Mouse (Mus musculus) intestine, embryonic 14.5 days (tissue): ENCODE data around the gene Rtl8a. TPM values are rescaled to one million over a fixed set of nuclear protein-coding genes. Genes with fewer than 3 reads are reported as not detected.
"Not testable (repeated sequence)": the region's sequence is repeated elsewhere in the genome, so short reads cannot be mapped to it uniquely, and the experiment has no call there.

Experiments
- ATAC-seq: fragments of 200-750 bp; cut with Nextera tagmentation; replicated peaks from 2 replicates; pipeline ENCODE4 v1.8.0; 2017; ENCODE audit warnings: low read depth, moderate number of reproducible peaks, moderate TSS enrichment, moderate library complexity; ENCODE audit not compliant: low FRiP score, low TSS enrichment
- DNase-seq: peaks from one replicate; pipeline ENCODE4 v3.0.0-alpha.2; 2018; ENCODE audit warnings: low spot score
- H3K27ac ChIP-seq: fragments of 300-500 bp; sonication (generic); 2 replicates; pipeline ENCODE4 v1.5.1; 2014; ENCODE audit warnings: low read depth, mild to moderate bottlenecking, control low read depth
- H3K27me3 ChIP-seq: fragments of 300-500 bp; sonication (generic); replicated peaks from 2 replicates; pipeline ENCODE4 v1.6.1; 2014; ENCODE audit warnings: low read length, control low read depth; ENCODE audit not compliant: control insufficient read depth, insufficient read depth
- H3K36me3 ChIP-seq: fragments of 300-500 bp; sonication (generic); 2 replicates; pipeline ENCODE4 v1.6.1; 2014; ENCODE audit warnings: low read length, control low read depth; ENCODE audit not compliant: control insufficient read depth, insufficient read depth
- H3K4me1 ChIP-seq: fragments of 300-500 bp; sonication (generic); replicated peaks from 2 replicates; pipeline ENCODE4 v1.6.1; 2014; ENCODE audit warnings: low read length, control low read depth, mixed read lengths; ENCODE audit not compliant: control insufficient read depth, insufficient read depth
- H3K4me2 ChIP-seq: fragments of 300-500 bp; sonication (generic); 2 replicates; pipeline ENCODE4 v1.6.1; 2014; ENCODE audit warnings: low read length
- H3K4me3 ChIP-seq: fragments of 300-500 bp; sonication (generic); 2 replicates; pipeline ENCODE4 v1.5.1; 2014; ENCODE audit warnings: low read depth, low read length, control low read depth, mixed read lengths
- H3K9ac ChIP-seq: fragments of 300-500 bp; sonication (generic); 2 replicates; pipeline ENCODE4 v1.6.1; 2014; ENCODE audit warnings: mild to moderate bottlenecking, low read length
- H3K9me3 ChIP-seq: fragments of 300-500 bp; sonication (generic); 2 replicates; pipeline ENCODE4 v1.6.1; 2016; ENCODE audit warnings: low read length, control low read depth; ENCODE audit not compliant: control insufficient read depth
- WGBS: fragments of 180-500 bp; shearing (Covaris S2); extraction: QIAGEN DNeasy Blood & Tissue Kit; methylation state at CpG from one replicate; pipeline ENCODE4 v1.1.7; 2014; 5-methylcytosine and 5-hydroxymethylcytosine counted together
- polyA plus RNA-seq: library from polyadenylated mRNA; unstranded; fragments of >200 nt; fragmentation: Nextera tagmentation; extraction: Ambion mirVana; gene quantifications from 2 replicates; pipeline ENCODE4 v1.2.1, GENCODE M21; 2014

Gene Rtl8a
- polyA plus RNA-seq, 1 experiment from 2014 or later, result 58.0 TPM

DNA sequence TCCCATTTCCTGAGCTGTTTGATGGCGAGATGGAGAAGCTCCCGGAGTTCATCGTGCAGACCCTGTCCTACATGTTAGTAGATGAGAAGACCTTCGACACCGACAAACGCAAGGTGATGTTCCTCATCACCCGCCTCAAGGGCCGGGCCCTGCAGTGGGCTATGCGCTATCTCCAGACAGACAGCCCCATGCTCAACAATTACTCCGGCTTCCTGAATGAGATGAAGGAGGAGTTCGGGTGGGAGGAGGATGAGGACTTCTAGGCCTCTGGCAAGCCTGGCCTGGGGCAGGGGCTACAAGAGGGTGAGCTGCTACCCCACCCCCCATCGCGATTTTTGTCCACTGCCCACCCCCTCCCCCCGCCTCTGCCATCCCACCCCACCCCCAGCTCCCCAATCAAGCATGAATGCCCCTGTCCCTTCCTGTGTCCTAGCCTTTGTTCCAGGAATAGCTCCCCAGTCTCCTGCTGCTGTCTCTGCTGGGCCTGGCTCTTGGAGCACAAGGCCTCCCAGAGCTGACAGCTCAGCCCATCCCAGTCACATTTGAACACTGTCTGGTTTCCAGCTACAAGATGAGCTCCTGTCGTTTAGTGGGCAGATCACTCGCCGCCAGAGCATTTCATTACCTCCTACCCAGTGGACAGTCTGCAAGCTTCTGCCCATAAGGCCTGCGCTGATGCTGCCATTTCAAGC is 35.2 kb downstream of the Rtl8a start:
- peak overlapping the region; percentile 41 for H3K4me3 ChIP-seq
- peak overlapping the region; percentile 52 for H3K4me2 ChIP-seq
- no peak overlapping the region for H3K27ac ChIP-seq
- no peaks in the 10 kb centered on the region for H3K4me1 ChIP-seq
- H3K27me3 ChIP-seq, result no peaks in the 10 kb centered on the region
- DNase-seq (peak; percentile 61), ATAC-seq (no peak)
- H3K36me3 ChIP-seq, result no peaks in the 10 kb centered on the region
- no peaks in the 10 kb centered on the region for H3K9me3 ChIP-seq
- 21% methylated on average over 18 of the region's 18 CpGs for WGBS
- H3K9ac ChIP-seq, result peak overlapping the region; percentile 47

DNA sequence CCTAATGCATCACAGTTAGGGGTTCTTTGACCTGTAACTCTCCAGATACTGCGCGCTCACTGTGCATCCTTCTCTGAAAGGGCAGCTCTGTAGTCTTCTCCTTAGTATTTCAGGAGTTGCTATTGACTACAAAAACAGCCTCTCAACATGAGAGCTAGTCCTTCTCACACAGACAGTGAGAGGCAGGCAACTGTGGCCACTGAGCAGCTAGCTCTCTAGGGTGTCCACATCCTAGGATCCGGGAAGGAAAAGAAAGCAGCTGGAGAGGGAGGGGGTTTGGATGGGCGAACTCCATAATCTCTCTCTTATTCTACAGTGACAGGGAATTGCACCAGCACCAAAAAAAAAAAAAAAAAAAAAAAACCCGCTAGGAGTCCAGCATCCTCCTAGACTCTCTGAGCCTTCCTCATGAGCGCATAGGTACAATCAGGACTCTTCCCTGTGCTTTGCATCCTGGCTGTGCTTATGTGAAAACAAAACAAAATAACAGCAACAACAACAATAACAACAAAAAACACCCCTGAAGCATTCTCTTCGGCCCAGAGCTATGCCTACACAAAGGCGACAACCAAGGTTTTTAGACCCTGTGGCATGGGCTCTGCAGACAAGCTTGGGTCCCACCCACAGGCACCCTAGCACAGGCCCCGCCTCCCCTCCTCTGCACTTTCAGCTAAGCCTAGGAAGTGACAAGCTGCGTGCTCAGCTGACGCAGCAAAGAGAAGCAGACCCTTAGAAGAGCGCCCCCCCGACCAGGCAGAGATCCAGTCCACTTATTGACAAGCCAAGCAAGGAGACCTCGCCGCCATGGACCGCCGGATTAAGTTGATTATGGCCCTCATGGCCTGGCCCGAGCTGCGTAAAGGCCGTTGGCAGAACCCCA is 36.0 kb downstream of the Rtl8a start, which contains the start of gene Rtl8c:
Gene Rtl8c, plus strand, starts transcription at position 791 of the 880 bp plus-strand sequence.
- Histone ChIP-seq H3K9me3 (no peaks in the 10 kb centered on the region), H3K4me1 (no peaks in the 10 kb centered on the region), H3K4me3 (peak within 1 kb of the TSS; percentile 41), H3K27ac (no peak within 1 kb of the TSS), H3K36me3 (no peaks in the 10 kb centered on the region), H3K4me2 (peak within 1 kb of the TSS; percentile 52), H3K27me3 (no peaks in the 10 kb centered on the region), H3K9ac (peak within 1 kb of the TSS; percentile 47)
- peak; percentile 70; the same call in 1 of the 2 replicates for ATAC-seq
- 26% methylated on average over 20 of the region's 20 CpGs for WGBS
- no peak for DNase-seq

DNA sequence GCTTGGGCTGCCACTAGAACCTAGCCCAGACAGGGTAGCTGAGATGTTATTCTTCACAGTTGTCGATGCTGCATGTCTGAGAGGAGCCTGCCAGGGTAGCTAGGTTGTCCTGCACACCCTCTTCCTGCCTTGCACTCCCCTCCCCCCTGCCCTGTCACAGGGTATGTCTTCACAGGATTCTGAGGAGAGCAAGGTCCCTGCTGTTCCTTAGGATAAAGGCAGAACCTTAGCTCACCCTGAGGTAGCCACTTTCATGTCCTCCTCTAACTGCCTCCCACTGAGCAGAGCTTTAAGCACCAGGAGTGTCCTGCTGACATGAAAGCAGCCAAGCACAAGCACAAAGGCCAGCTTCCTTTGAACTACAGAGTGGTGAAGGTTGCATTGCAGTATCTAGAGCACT is 37.3 kb downstream of the Rtl8a start:
- H3K9me3 ChIP-seq, H3K27ac ChIP-seq, ATAC-seq, H3K36me3 ChIP-seq, H3K4me1 ChIP-seq, H3K4me2 ChIP-seq, H3K4me3 ChIP-seq, H3K27me3 ChIP-seq, H3K9ac ChIP-seq, DNase-seq: not testable (repeated sequence)
- WGBS, result 33% methylated on average over 1 of the region's 1 CpGs

DNA sequence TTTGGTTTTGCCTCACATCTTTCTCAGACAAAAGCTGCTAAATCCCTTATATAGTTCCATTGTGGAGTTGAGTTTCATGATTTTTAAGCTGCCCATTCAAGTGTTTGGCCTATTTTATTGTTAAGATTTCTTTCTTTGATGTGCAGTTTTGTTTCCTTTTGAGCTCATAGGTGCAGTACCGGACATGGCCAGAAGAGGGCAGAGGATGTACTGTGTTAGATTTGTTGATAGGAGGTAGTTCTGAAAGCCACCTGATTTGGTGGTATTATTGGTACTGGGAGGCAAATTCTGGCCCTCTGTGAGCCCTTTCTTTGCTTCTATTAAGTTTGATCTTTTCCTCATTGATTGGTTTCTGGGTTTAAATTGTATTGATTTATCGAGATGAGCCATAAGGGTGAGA is 43.5 kb downstream of the Rtl8a start:
- ATAC-seq, H3K4me3 ChIP-seq, DNase-seq: not testable (repeated sequence)

More for the DNA sequence above, 43.5 kb downstream of the Rtl8a start:
- H3K27ac ChIP-seq, H3K27me3 ChIP-seq, H3K9me3 ChIP-seq, H3K4me1 ChIP-seq, H3K9ac ChIP-seq, H3K36me3 ChIP-seq, H3K4me2 ChIP-seq: not testable (repeated sequence)
- WGBS, result 0% methylated on average over 1 of the region's 2 CpGs

Other genes starting within 250 kb of the Rtl8a start
- gene Etd, start 208.8 kb downstream of the Rtl8a start, polyA plus RNA-seq, result not detected in 2 replicates
- 28.4 and 34.2 TPM in 2 replicates for gene Rtl8c, start 35.6 kb downstream of the Rtl8a start, polyA plus RNA-seq
- gene Gm14597, start 34.7 kb downstream of the Rtl8a start, polyA plus RNA-seq, result not detected in 2 replicates
- gene Rtl8b, start 26.7 kb upstream of the Rtl8a start, polyA plus RNA-seq, result 48.1 and 52.8 TPM in 2 replicates
- gene 4930502E18Rik, start 81.1 kb upstream of the Rtl8a start, polyA plus RNA-seq, result 0.20 TPM in 2 replicates
- gene 1700013H16Rik, start 114.1 kb upstream of the Rtl8a start, polyA plus RNA-seq, result not detected in 2 replicates
- not detected in 2 replicates for gene Zfp36l3, start 132.7 kb upstream of the Rtl8a start, polyA plus RNA-seq
- 1.8 and 2.1 TPM in 2 replicates for gene Xlr, start 154.0 kb upstream of the Rtl8a start, polyA plus RNA-seq